Mouse (Mus musculus): ENCODE measurements at regions not wholly inside any gene's neighbourhood (a gene's known extent, or its start where the extent isn't known, plus 50 kb on each side); places are given as distances from the start of the nearest gene placed in this dataset.
A peak's percentile ranks its signal among the peaks of the same experiment; 100 is the strongest.

- no peak for DNase-seq
Observed at GRCm38 (mm10) chr10:125795323-125795722, 170.6 kb upstream of the Lrig3 start.

GRCm38 (mm10) chr10:125798678-125799077 lies 167.3 kb upstream of the Lrig3 start:
- peak in 1 of 2 experiments; percentile 33 for DNase-seq

GRCm38 (mm10) chr10:125800572-125801114 lies 165.3 kb upstream of the Lrig3 start:
- DNase-seq, result no peak

- no peak for DNase-seq
Observed at GRCm38 (mm10) chr10:125801450-125801849, 164.5 kb upstream of the Lrig3 start.

GRCm38 (mm10) chr10:125802923-125803583 lies 162.9 kb upstream of the Lrig3 start:
- DNase-seq, result no peak

- DNase-seq, result no peak
Observed at GRCm38 (mm10) chr10:125809763-125810361, 156.1 kb upstream of the Lrig3 start.

- no peak for DNase-seq
Observed at GRCm38 (mm10) chr10:125810590-125810989, 155.4 kb upstream of the Lrig3 start.

- DNase-seq, result no peak
Observed at GRCm38 (mm10) chr10:125814191-125814887, 151.6 kb upstream of the Lrig3 start.

- DNase-seq, result no peak
Observed at GRCm38 (mm10) chr10:125832134-125832533, 133.8 kb upstream of the Lrig3 start.

GRCm38 (mm10) chr10:125832764-125833163 lies 133.2 kb upstream of the Lrig3 start:
- DNase-seq, result no peak

GRCm38 (mm10) chr10:125833989-125834388 lies 132.0 kb upstream of the Lrig3 start:
- DNase-seq, result no peak

GRCm38 (mm10) chr10:125838982-125839381 lies 127.0 kb upstream of the Lrig3 start:
- no peak for DNase-seq

GRCm38 (mm10) chr10:125839621-125840141 lies 126.3 kb upstream of the Lrig3 start:
- DNase-seq, result no peak

GRCm38 (mm10) chr10:125840388-125840787 lies 125.6 kb upstream of the Lrig3 start:
- DNase-seq, result no peak

GRCm38 (mm10) chr10:125844336-125844865 lies 121.6 kb upstream of the Lrig3 start:
- DNase-seq, result no peak

GRCm38 (mm10) chr10:125845014-125845514 lies 120.9 kb upstream of the Lrig3 start:
- no peak for DNase-seq

GRCm38 (mm10) chr10:125850370-125850769 lies 115.6 kb upstream of the Lrig3 start:
- DNase-seq, result peak in 1 of 2 experiments; percentile 7

- no peak for DNase-seq
Observed at GRCm38 (mm10) chr10:125861734-125862133, 104.2 kb upstream of the Lrig3 start.

GRCm38 (mm10) chr10:125866346-125866745 lies 99.6 kb upstream of the Lrig3 start:
- DNase-seq, result no peak

- DNase-seq, result no peak
Observed at GRCm38 (mm10) chr10:125884563-125884962, 81.4 kb upstream of the Lrig3 start.

- no peak for DNase-seq
Observed at GRCm38 (mm10) chr10:125885796-125886195, 80.2 kb upstream of the Lrig3 start.

GRCm38 (mm10) chr10:125892122-125892521 lies 73.8 kb upstream of the Lrig3 start:
- no peak for DNase-seq

Measured in lung, postnatal 4 days (tissue).